Mouse (Mus musculus): Measurements from ENCODE around the gene Trim65.

DNA sequence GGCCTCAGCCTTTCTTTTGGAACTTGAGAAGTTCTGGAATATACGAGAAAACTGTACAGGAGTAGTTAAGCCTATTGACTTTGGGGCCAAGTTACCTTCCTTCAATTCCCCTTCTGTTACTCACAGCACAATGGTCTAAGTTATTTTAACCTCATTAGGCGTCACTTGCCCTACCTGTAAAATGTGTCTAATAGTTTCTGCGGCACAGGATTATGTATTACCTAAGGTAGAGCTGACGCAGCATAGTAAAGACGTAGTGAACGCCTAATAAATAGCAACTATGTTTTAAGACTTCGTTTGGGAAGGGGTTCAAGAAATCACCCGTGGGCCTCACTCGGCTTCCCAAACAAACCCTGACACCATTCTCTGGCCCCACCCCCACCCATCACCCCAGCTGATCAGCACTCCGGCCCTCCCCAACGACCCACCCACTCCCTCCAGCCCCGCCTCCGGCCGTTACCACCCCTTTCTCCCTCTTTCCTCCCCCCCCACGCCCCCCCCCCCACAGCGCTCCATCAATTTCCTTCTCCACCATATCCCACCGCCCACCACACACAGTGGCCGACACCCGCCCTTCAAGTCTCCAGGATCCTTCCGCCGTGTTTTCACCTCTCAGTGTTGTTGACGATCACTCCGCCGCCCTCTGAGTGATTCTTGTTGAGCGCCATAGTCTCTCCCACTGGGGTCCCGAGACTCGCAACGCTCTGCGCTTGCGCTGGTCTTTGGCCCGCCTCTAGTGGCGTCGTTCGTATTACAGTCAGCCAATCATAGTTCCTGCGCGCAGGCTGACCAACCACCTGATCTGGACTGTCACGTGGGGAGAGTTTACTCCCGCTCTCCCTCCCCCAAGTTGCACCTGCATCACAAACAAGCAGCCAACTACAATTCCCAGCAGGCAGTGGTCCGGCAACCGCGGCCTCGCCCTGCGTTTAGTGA lies 44.4 kb downstream of the Trim65 start, which contains the start of gene Wbp2:
- TF ChIP-seq CTCF (IDR thresholded peaks at IDR 0.05) (peak; percentile 48), EP300 (IDR thresholded peaks at IDR 0.05) (no peak)
